Mouse (Mus musculus) embryonic stem cell, embryonic (primary cell): Measurements from ENCODE around the gene 1110032A03Rik.

Experiments used
- CTCF ChIA-PET, 4 experiments: fragments of 300-600 bp in 2 of 4; fragments of 350-600 bp in 2 of 4; sonication (Branson Sonifier 250); formaldehyde crosslinking; loops; one replicate each; lab custom pipeline; 2022; ENCODE audit warnings: inconsistent platforms in 2 of 4; lab: Charles Lee
- POLR2A ChIA-PET, 4 experiments: fragments of 300-600 bp in 2 of 4; fragments of 350-600 bp in 2 of 4; sonication (Branson Sonifier 250); formaldehyde crosslinking; loops; one replicate each; lab custom pipeline; 2022; ENCODE audit warnings: antibody characterized with exemption in 4 of 4, inconsistent platforms in 1 of 4; lab: Charles Lee

The 1110032A03Rik gene

GRCm38 (mm10) chr9:50796776-50797175 lies 21.5 kb upstream of the 1110032A03Rik start:
- POLR2A ChIA-PET = no interaction called here

GRCm38 (mm10) chr9:50795266-50795665 lies 19.9 kb upstream of the 1110032A03Rik start:
- ChIA-PET POLR2A (interaction anchor here in 1 of 4 experiments (0.6 kb wide), 1 partner anchor 179 kb away, joined by 4 read pairs; no protein-coding TSS in a partner anchor), CTCF (no interaction called here)

More at GRCm38 (mm10) chr9:50796776-50797175, 21.5 kb upstream of the 1110032A03Rik start:
- CTCF ChIA-PET = interaction anchor here in 1 of 4 experiments (0.6 kb wide), 1 partner anchor 97 kb away, joined by 13 read pairs; no protein-coding TSS in a partner anchor

DNA sequence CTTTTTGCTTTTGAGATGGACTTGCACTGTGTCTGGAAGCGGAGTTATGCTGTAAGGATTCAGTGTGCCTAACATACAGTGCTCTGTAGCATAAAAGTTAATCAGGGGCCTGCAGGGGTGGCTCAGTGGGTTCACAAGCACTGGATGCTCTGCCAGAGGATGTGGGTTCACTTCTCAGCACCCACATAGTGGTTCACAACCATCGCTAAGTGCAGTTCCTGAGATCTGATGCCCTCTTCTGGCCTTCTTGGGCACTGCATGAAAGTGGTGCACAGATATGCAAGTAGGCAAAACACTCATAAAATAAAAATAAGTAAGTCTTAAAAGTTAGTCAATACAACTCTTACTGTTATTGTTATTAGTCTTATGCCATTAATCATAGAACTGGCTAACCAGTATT lies 6.8 kb upstream of the 1110032A03Rik start:
- ChIA-PET POLR2A (interaction anchor here in 1 of 4 experiments (1.4 kb wide), 1 partner anchor 14 kb away, joined by 4 read pairs; the partner anchor contains the start of gene Fdxacb1), CTCF (interaction anchor here in 1 of 4 experiments (1.6 to 1.7 kb wide), 2 partner anchors 19 to 43 kb away, joined by 4 to 5 read pairs; partner anchors contain the start of gene Dixdc1)

GRCm38 (mm10) chr9:50776162-50776760 lies 941 bp upstream of the 1110032A03Rik start:
- POLR2A ChIA-PET = interaction anchor here in 1 of 4 experiments (1.1 to 1.4 kb wide), 2 partner anchors 8 to 11 kb away, joined by 3 to 5 read pairs; partner anchors contain the start of gene Fdxacb1
- CTCF ChIA-PET = interaction anchor here in 2 of 4 experiments (0.5 to 1.4 kb wide), 4 partner anchors 8 to 24 kb away, joined by 3 to 4 read pairs (median 3); partner anchors contain the start of gene Fdxacb1 (in 1 of the 2)

GRCm38 (mm10) chr9:50775662-50776126 lies 374 bp upstream of the 1110032A03Rik start:
- CTCF ChIA-PET = interaction anchor here in 3 of 4 experiments (0.5 to 0.9 kb wide), 4 partner anchors 8 to 32 kb away, joined by 3 read pairs; no protein-coding TSS in a partner anchor
- POLR2A ChIA-PET = interaction anchor here in 1 of 4 experiments (1.1 kb wide), 1 partner anchor 13 kb away, joined by 3 read pairs; no protein-coding TSS in a partner anchor

DNA sequence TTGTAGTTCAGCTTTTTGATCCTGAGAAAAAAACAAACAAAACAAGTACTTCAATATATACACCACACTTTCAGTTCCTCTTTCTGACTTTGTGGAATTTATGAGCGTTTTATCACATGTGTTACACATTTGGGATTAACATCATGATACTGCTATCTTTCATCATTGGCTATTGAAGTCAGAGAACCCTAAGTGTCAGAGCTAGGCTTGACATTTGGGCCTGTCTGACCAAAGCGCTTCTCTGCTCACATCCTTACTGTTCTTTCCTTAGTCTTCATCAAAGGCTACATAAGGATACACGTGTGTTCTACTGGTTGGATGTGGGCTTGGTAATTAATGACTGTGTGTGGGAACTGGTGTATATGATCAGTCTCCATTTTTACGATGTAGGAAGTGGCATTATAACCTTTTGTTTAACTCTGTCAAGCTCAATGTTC lies 1.3 kb downstream of the 1110032A03Rik start:
- CTCF ChIA-PET = no interaction called here
- POLR2A ChIA-PET = interaction anchor here in 2 of 4 experiments (0.6 to 1.4 kb wide), 6 partner anchors 15 to 129 kb away, joined by 3 to 6 read pairs (median 4); partner anchors contain the start of genes Dixdc1 (in 1 of the 2) and Dlat (in 1 of the 2)

GRCm38 (mm10) chr9:50770011-50770410 lies 5.3 kb downstream of the 1110032A03Rik start:
- CTCF ChIA-PET = no interaction called here

GRCm38 (mm10) chr9:50768107-50769002 lies 7.0 kb downstream of the 1110032A03Rik start, which contains the start of gene Fdxacb1:
TSS of gene Fdxacb1 (plus strand) at chr9:50768236.
- CTCF ChIA-PET = interaction anchor here (0.6 to 3.3 kb wide), 32 partner anchors 9 to 305 kb away, joined by 3 to 24 read pairs (median 4); partner anchors contain the start of genes 2310030G06Rik (in 3 of the 4), Dixdc1 (in 3 of the 4), Cryab (in 2 of the 4) and Hspb2 (in 2 of the 4)
- POLR2A ChIA-PET = interaction anchor here in 3 of 4 experiments (0.6 to 3.9 kb wide), 41 partner anchors 8 to 240 kb away, joined by 3 to 26 read pairs (median 5); partner anchors contain the start of genes Dixdc1 (in 3 of the 3), Hspb2 (in 3 of the 3), 2310030G06Rik (in 2 of the 3) and Cryab (in 2 of the 3)

More at GRCm38 (mm10) chr9:50770011-50770410, 5.3 kb downstream of the 1110032A03Rik start:
- POLR2A ChIA-PET = interaction anchor here in 2 of 4 experiments (1.0 to 3.9 kb wide), 4 partner anchors 14 to 50 kb away, joined by 3 to 8 read pairs (median 3); partner anchors contain the start of gene Cryab (in 1 of the 2)

DNA sequence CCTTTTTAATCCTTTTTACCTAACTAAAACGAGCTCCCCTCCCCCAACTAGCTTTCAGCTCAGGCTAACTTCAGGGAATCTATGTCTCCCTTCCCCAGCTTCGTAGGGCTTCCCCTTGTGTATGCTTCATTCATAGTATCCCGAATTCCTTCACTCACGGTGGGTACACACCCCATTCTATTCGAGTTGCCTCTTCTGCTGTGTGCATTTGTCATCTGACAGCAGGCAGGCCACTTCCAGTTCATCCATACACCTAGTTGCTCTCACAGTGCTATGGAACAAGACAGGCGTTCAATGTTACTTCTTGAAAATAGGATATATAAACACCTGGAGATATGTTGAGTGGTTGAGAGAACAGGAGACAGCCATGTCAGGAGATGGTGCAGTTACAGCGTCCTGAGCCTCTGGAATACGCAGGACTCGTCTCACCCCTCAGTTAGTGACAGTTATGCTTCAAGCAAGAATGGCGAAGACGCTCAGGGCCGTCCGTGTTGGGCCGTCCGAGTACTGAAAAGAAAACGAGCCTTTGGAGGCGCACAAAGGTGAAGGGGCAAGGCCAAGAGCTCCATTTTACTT lies 7.7 kb downstream of the 1110032A03Rik start:
- ChIA-PET CTCF (interaction anchor here (0.6 to 3.3 kb wide), 33 partner anchors 8 to 305 kb away, joined by 3 to 24 read pairs (median 4); partner anchors contain the start of genes 2310030G06Rik (in 3 of the 4), Dixdc1 (in 3 of the 4), Cryab (in 2 of the 4) and Hspb2 (in 2 of the 4)), POLR2A (interaction anchor here in 3 of 4 experiments (0.6 to 3.9 kb wide), 39 partner anchors 8 to 297 kb away, joined by 3 to 26 read pairs (median 5); partner anchors contain the start of genes Dixdc1 (in 3 of the 3), Hspb2 (in 3 of the 3), 2310030G06Rik (in 2 of the 3) and Cryab (in 2 of the 3))

DNA sequence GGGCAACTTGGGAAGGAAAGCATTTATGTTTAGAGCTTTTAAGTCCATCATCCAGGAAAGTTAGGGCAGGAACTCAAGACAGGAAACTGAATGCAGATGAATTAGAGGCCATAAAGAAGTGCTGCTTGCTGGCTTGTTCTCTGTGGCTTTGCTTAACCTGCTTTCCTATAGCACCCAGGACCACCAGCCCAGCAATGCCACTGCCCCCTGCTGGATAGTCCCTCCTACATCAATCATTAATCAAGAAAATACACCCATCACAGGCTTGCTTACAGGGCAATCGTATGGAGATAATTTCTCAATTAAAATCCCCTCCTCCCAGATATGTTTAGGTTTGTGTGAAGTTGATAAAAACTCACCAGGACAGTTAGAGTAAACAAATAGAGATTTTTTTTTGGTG lies 12.0 kb downstream of the 1110032A03Rik start:
- POLR2A ChIA-PET = interaction anchor here in 2 of 4 experiments (1.1 to 1.7 kb wide), 3 partner anchors 10 to 14 kb away, joined by 3 to 12 read pairs (median 4); partner anchors contain the start of gene Hspb2 (in 1 of the 2)
- CTCF ChIA-PET = interaction anchor here in 1 of 4 experiments (0.7 kb wide), 1 partner anchor 30 kb away, joined by 3 read pairs; no protein-coding TSS in a partner anchor

DNA sequence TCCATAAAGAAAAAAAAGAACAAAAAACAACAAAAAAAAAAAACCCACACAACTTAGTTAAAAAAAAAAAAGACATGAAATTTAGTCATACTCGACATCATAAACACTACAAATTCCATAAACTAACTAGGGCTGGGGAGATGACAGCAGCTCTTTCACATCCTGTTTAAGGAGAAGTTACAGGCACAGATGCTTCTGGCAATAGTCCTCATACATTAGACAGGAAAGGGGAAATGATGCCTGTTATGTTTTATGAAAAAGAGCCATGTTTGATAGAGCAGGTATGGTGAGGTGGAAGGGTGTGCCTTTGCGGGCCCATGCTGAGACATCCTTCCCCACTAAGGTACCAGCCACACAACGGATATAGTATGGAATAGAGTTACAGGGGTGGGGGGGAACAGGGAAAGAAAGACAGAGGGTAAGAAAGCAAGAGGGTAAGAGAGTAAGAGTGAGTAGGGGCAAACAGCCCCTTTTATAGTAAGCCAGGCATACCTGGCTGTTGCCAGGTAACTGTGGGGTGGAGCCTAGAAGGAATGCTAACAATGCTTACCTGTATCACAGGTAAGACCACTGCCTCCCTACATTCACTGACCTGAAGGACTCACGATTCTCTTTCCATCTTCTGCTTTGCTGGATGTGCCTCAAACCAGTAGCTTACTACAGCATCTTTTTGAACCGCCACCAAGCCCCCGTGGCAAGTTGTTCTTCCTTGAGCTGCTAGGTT lies 13.6 kb downstream of the 1110032A03Rik start:
- ChIA-PET CTCF (interaction anchor here in 3 of 4 experiments (0.5 to 1.5 kb wide), 5 partner anchors 15 to 256 kb away, joined by 3 read pairs; partner anchors contain the start of gene 2310030G06Rik (in 1 of the 3)), POLR2A (interaction anchor here in 2 of 4 experiments (0.7 to 1.5 kb wide), 4 partner anchors 9 to 81 kb away, joined by 3 to 4 read pairs (median 3); partner anchors contain the start of genes 1110032A03Rik (in 1 of the 2) and Alg9 (in 1 of the 2))

DNA sequence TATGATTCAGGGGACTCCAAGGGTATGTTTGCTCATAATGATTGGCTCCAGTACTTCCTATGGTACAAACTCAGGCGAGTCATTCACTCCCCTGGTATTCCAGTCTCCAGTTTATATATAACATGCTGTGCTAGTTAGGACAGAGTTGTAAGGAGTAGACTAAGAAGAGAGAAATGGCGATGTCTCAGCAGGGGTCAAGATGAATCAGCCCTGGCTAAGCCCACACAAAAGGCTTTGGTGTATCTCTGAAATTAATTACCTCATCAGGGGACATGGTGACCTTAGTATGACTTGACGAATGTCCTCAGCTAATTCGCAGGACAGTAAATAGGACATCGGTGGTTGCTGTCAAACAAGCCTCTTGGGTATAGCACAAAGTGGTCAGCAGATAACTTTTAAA lies 18.6 kb downstream of the 1110032A03Rik start:
- ChIA-PET POLR2A (interaction anchor here in 1 of 4 experiments (0.8 kb wide), 1 partner anchor 13 kb away, joined by 3 read pairs; no protein-coding TSS in a partner anchor), CTCF (interaction anchor here in 1 of 4 experiments (0.6 kb wide), 1 partner anchor 18 kb away, joined by 3 read pairs; the partner anchor contains the start of gene Alg9)

DNA sequence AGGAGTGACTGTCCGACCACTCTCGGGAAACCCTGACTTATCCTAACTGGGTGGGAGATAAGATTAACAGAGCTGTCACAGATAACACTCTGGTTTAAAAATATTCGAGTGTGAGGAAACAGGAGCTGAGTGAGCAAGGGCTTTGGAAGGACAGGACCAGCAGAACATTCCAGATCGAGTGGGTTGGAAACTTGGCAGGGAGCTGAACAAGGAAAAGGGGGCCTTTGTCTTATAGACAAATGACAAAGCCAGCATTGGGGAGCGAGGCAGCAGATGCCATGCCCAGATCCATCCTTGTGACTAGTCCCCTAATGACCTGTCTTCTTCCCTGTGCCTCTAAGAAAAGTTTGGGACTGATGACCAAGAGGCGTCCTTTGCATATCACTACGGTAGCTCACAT lies 21.4 kb downstream of the 1110032A03Rik start:
- ChIA-PET POLR2A (interaction anchor here in 3 of 4 experiments (0.7 to 4.4 kb wide), 14 partner anchors 8 to 54 kb away, joined by 3 to 26 read pairs (median 4); partner anchors contain the start of genes Fdxacb1 (in 3 of the 3), Dixdc1 (in 2 of the 3), 2310030G06Rik (in 1 of the 3) and Alg9 (in 1 of the 3)), CTCF (interaction anchor here in 1 of 4 experiments (1.0 to 5.0 kb wide), 3 partner anchors 14 to 79 kb away, joined by 3 to 19 read pairs (median 3); partner anchors contain the start of gene Fdxacb1)

GRCm38 (mm10) chr9:50752784-50753615 lies 22.3 kb downstream of the 1110032A03Rik start:
- ChIA-PET CTCF (interaction anchor here in 2 of 4 experiments (0.8 to 5.0 kb wide), 8 partner anchors 14 to 78 kb away, joined by 3 to 19 read pairs (median 3); partner anchors contain the start of genes Dixdc1 (in 1 of the 2) and Fdxacb1 (in 1 of the 2)), POLR2A (interaction anchor here (0.5 to 4.4 kb wide), 25 partner anchors 9 to 1097 kb away, joined by 3 to 26 read pairs (median 4); partner anchors contain the start of genes Fdxacb1 (in 3 of the 4), Dixdc1 (in 2 of the 4), Alg9 (in 1 of the 4) and Ppp2r1b (in 1 of the 4))
